Mouse (Mus musculus): ENCODE data around the gene Slc8b1. TPM values are rescaled to one million over a fixed set of nuclear protein-coding genes. Genes with fewer than 3 reads are reported as not detected.

The Slc8b1 gene
- polyA plus RNA-seq, 1 experiment from 2014 or later: 0.67 TPM

GRCm38 (mm10) chr5:120490679-120491192, 20.2 kb upstream of the Slc8b1 start:
- DNase-seq (ENCODE audit: low spot score) (peak; percentile 82), ATAC-seq (peak; percentile 71)
- Histone ChIP-seq H3K27ac (ENCODE audit: low read depth, low read length) (0 out of 2 replicates have a peak overlapping the region, but pooled peaks have one; percentile 56), H3K27me3 (replicated peaks; ENCODE audit: control insufficient read depth, insufficient read depth, low read length) (no peaks in the 10 kb centered on the region), H3K36me3 (ENCODE audit: control insufficient read depth, insufficient read depth, low read length) (peaks cover 23% of the 10 kb centered on the region), H3K4me3 (ENCODE audit: low read depth, low read length) (no peak overlapping the region), H3K4me1 (ENCODE audit: control insufficient read depth, insufficient read depth, low read length) (peaks cover 6% of the 10 kb centered on the region; the same call in 1 of the 2 replicates), H3K9me3 (replicated peaks; ENCODE audit: control insufficient read depth, low read length) (no peaks in the 10 kb centered on the region), H3K9ac (ENCODE audit: low read length) (no peak overlapping the region), H3K4me2 (ENCODE audit: low read length) (no peak overlapping the region)
- 52% methylated on average over 8 of the region's 8 CpGs for WGBS

- no peak for ATAC-seq
- H3K36me3 ChIP-seq (ENCODE audit: control insufficient read depth, insufficient read depth, low read length): peaks cover 8% of the 10 kb centered on the region
These were observed 18.5 kb upstream of the Slc8b1 start for GRCm38 (mm10) chr5:120492437-120492836.

GRCm38 (mm10) chr5:120493440-120493839, 17.5 kb upstream of the Slc8b1 start:
- Histone ChIP-seq H3K4me2 (ENCODE audit: low read length) (no peak overlapping the region), H3K4me1 (ENCODE audit: control insufficient read depth, insufficient read depth, low read length) (peaks cover 6% of the 10 kb centered on the region; the same call in 1 of the 2 replicates), H3K27me3 (replicated peaks; ENCODE audit: control insufficient read depth, insufficient read depth, low read length) (no peaks in the 10 kb centered on the region), H3K27ac (ENCODE audit: low read depth, low read length) (no peak overlapping the region), H3K4me3 (ENCODE audit: low read depth, low read length) (no peak overlapping the region), H3K36me3 (ENCODE audit: control insufficient read depth, insufficient read depth, low read length) (peaks cover 9% of the 10 kb centered on the region; the same call in 1 of the 2 replicates), H3K9ac (ENCODE audit: low read length) (no peak overlapping the region), H3K9me3 (replicated peaks; ENCODE audit: control insufficient read depth, low read length) (no peaks in the 10 kb centered on the region)
- WGBS: 94% methylated on average over 6 of the region's 6 CpGs
- ATAC-seq (no peak), DNase-seq (ENCODE audit: low spot score) (no peak)

More at GRCm38 (mm10) chr5:120492437-120492836, 18.5 kb upstream of the Slc8b1 start:
- DNase-seq (ENCODE audit: low spot score): peak; percentile 45
- Histone ChIP-seq H3K27ac (ENCODE audit: low read depth, low read length) (no peak overlapping the region), H3K4me1 (ENCODE audit: control insufficient read depth, insufficient read depth, low read length) (peaks cover 6% of the 10 kb centered on the region; the same call in 1 of the 2 replicates), H3K9me3 (replicated peaks; ENCODE audit: control insufficient read depth, low read length) (no peaks in the 10 kb centered on the region), H3K4me3 (ENCODE audit: low read depth, low read length) (no peak overlapping the region), H3K9ac (ENCODE audit: low read length) (no peak overlapping the region), H3K27me3 (replicated peaks; ENCODE audit: control insufficient read depth, insufficient read depth, low read length) (no peaks in the 10 kb centered on the region), H3K4me2 (ENCODE audit: low read length) (no peak overlapping the region)
- 65% methylated on average over 11 of the region's 11 CpGs for WGBS

GRCm38 (mm10) chr5:120493873-120494395, 17.0 kb upstream of the Slc8b1 start:
- H3K27ac ChIP-seq (ENCODE audit: low read depth, low read length): no peak overlapping the region
- 91% methylated on average over 9 of the region's 9 CpGs for WGBS
- no peak overlapping the region for H3K4me3 ChIP-seq (ENCODE audit: low read depth, low read length)
- H3K9me3 ChIP-seq (replicated peaks; ENCODE audit: control insufficient read depth, low read length): no peaks in the 10 kb centered on the region
- no peak for ATAC-seq
- H3K4me2 ChIP-seq (ENCODE audit: low read length): no peak overlapping the region
- H3K4me1 ChIP-seq (ENCODE audit: control insufficient read depth, insufficient read depth, low read length): peaks cover 6% of the 10 kb centered on the region; the same call in 1 of the 2 replicates
- no peaks in the 10 kb centered on the region for H3K27me3 ChIP-seq (replicated peaks; ENCODE audit: control insufficient read depth, insufficient read depth, low read length)
- H3K9ac ChIP-seq (ENCODE audit: low read length): no peak overlapping the region
- peaks cover 14% of the 10 kb centered on the region; the same call in 1 of the 2 replicates for H3K36me3 ChIP-seq (ENCODE audit: control insufficient read depth, insufficient read depth, low read length)
- no peak for DNase-seq (ENCODE audit: low spot score)

- DNase-seq (ENCODE audit: low spot score) (no peak), ATAC-seq (no peak)
- Histone ChIP-seq H3K4me2 (ENCODE audit: low read length) (no peak overlapping the region), H3K36me3 (ENCODE audit: control insufficient read depth, insufficient read depth, low read length) (peaks cover 14% of the 10 kb centered on the region; the same call in 1 of the 2 replicates), H3K27ac (ENCODE audit: low read depth, low read length) (no peak overlapping the region), H3K4me1 (ENCODE audit: control insufficient read depth, insufficient read depth, low read length) (peaks cover 6% of the 10 kb centered on the region; the same call in 1 of the 2 replicates), H3K9me3 (replicated peaks; ENCODE audit: control insufficient read depth, low read length) (no peaks in the 10 kb centered on the region), H3K27me3 (replicated peaks; ENCODE audit: control insufficient read depth, insufficient read depth, low read length) (no peaks in the 10 kb centered on the region), H3K9ac (ENCODE audit: low read length) (no peak overlapping the region), H3K4me3 (ENCODE audit: low read depth, low read length) (no peak overlapping the region)
- 75% methylated on average over 10 of the region's 10 CpGs for WGBS
These were observed 15.8 kb upstream of the Slc8b1 start for GRCm38 (mm10) chr5:120495064-120495702.

GRCm38 (mm10) chr5:120495703-120496226, 15.2 kb upstream of the Slc8b1 start:
- DNase-seq (ENCODE audit: low spot score): no peak
- Histone ChIP-seq H3K4me2 (ENCODE audit: low read length) (no peak overlapping the region), H3K36me3 (ENCODE audit: control insufficient read depth, insufficient read depth, low read length) (peaks cover 14% of the 10 kb centered on the region; the same call in 1 of the 2 replicates), H3K27me3 (replicated peaks; ENCODE audit: control insufficient read depth, insufficient read depth, low read length) (no peaks in the 10 kb centered on the region), H3K27ac (ENCODE audit: low read depth, low read length) (no peak overlapping the region), H3K4me3 (ENCODE audit: low read depth, low read length) (no peak overlapping the region), H3K9me3 (replicated peaks; ENCODE audit: control insufficient read depth, low read length) (no peaks in the 10 kb centered on the region), H3K4me1 (ENCODE audit: control insufficient read depth, insufficient read depth, low read length) (peaks cover 2% of the 10 kb centered on the region; the same call in 1 of the 2 replicates), H3K9ac (ENCODE audit: low read length) (no peak overlapping the region)
- ATAC-seq: no peak
- 90% methylated on average over 13 of the region's 13 CpGs for WGBS

GRCm38 (mm10) chr5:120497071-120497470, 13.9 kb upstream of the Slc8b1 start:
- no peak overlapping the region for H3K4me3 ChIP-seq (ENCODE audit: low read depth, low read length)

GRCm38 (mm10) chr5:120499202-120499601, 11.8 kb upstream of the Slc8b1 start:
- H3K36me3 ChIP-seq (ENCODE audit: control insufficient read depth, insufficient read depth, low read length): 0 out of 2 replicates have a peak, but pooled peaks cover 8% of the 10 kb centered on the region
- no peak overlapping the region for H3K9ac ChIP-seq (ENCODE audit: low read length)
- no peaks in the 10 kb centered on the region for H3K9me3 ChIP-seq (replicated peaks; ENCODE audit: control insufficient read depth, low read length)
- DNase-seq (ENCODE audit: low spot score) (no peak), ATAC-seq (no peak)
- WGBS: 79% methylated on average over 4 of the region's 4 CpGs
- no peak overlapping the region for H3K27ac ChIP-seq (ENCODE audit: low read depth, low read length)
- no peak overlapping the region for H3K4me2 ChIP-seq (ENCODE audit: low read length)
- H3K4me1 ChIP-seq (ENCODE audit: control insufficient read depth, insufficient read depth, low read length): peaks cover 9% of the 10 kb centered on the region
- no peak overlapping the region for H3K4me3 ChIP-seq (ENCODE audit: low read depth, low read length)
- no peaks in the 10 kb centered on the region for H3K27me3 ChIP-seq (replicated peaks; ENCODE audit: control insufficient read depth, insufficient read depth, low read length)

More at GRCm38 (mm10) chr5:120497071-120497470, 13.9 kb upstream of the Slc8b1 start:
- no peak overlapping the region for H3K4me2 ChIP-seq (ENCODE audit: low read length)
- ATAC-seq: no peak
- H3K4me1 ChIP-seq (ENCODE audit: control insufficient read depth, insufficient read depth, low read length): peaks cover 1% of the 10 kb centered on the region; the same call in 1 of the 2 replicates
- no peak overlapping the region for H3K9ac ChIP-seq (ENCODE audit: low read length)
- no peak for DNase-seq (ENCODE audit: low spot score)
- no peaks in the 10 kb centered on the region for H3K9me3 ChIP-seq (replicated peaks; ENCODE audit: control insufficient read depth, low read length)
- H3K36me3 ChIP-seq (ENCODE audit: control insufficient read depth, insufficient read depth, low read length): peaks cover 14% of the 10 kb centered on the region; the same call in 1 of the 2 replicates
- 97% methylated on average over 3 of the region's 3 CpGs for WGBS
- no peaks in the 10 kb centered on the region for H3K27me3 ChIP-seq (replicated peaks; ENCODE audit: control insufficient read depth, insufficient read depth, low read length)
- H3K27ac ChIP-seq (ENCODE audit: low read depth, low read length): no peak overlapping the region

All from forebrain, embryonic 14.5 days (tissue).